Mouse (Mus musculus) intestine, embryonic 14.5 days (tissue): ENCODE measurements around the gene Tmem185b. TPM values are rescaled to one million over a fixed set of nuclear protein-coding genes. Genes with fewer than 3 reads are reported as not detected.

Source experiments
- ATAC-seq: fragments of 200-750 bp; cut with Nextera tagmentation; replicated peaks from 2 replicates; pipeline ENCODE4 v1.8.0; 2017; ENCODE audit warnings: low read depth, moderate number of reproducible peaks, moderate TSS enrichment, moderate library complexity; ENCODE audit not compliant: low FRiP score, low TSS enrichment
- DNase-seq: peaks from one replicate; pipeline ENCODE4 v3.0.0-alpha.2; 2018; ENCODE audit warnings: low spot score
- H3K27ac ChIP-seq: fragments of 300-500 bp; sonication (generic); 2 replicates; pipeline ENCODE4 v1.5.1; 2014; ENCODE audit warnings: low read depth, mild to moderate bottlenecking, control low read depth
- H3K27me3 ChIP-seq: fragments of 300-500 bp; sonication (generic); replicated peaks from 2 replicates; pipeline ENCODE4 v1.6.1; 2014; ENCODE audit warnings: low read length, control low read depth; ENCODE audit not compliant: control insufficient read depth, insufficient read depth
- H3K36me3 ChIP-seq: fragments of 300-500 bp; sonication (generic); 2 replicates; pipeline ENCODE4 v1.6.1; 2014; ENCODE audit warnings: low read length, control low read depth; ENCODE audit not compliant: control insufficient read depth, insufficient read depth
- H3K4me1 ChIP-seq: fragments of 300-500 bp; sonication (generic); replicated peaks from 2 replicates; pipeline ENCODE4 v1.6.1; 2014; ENCODE audit warnings: low read length, control low read depth, mixed read lengths; ENCODE audit not compliant: control insufficient read depth, insufficient read depth
- H3K4me2 ChIP-seq: fragments of 300-500 bp; sonication (generic); 2 replicates; pipeline ENCODE4 v1.6.1; 2014; ENCODE audit warnings: low read length
- H3K4me3 ChIP-seq: fragments of 300-500 bp; sonication (generic); 2 replicates; pipeline ENCODE4 v1.5.1; 2014; ENCODE audit warnings: low read depth, low read length, control low read depth, mixed read lengths
- H3K9ac ChIP-seq: fragments of 300-500 bp; sonication (generic); 2 replicates; pipeline ENCODE4 v1.6.1; 2014; ENCODE audit warnings: mild to moderate bottlenecking, low read length
- H3K9me3 ChIP-seq: fragments of 300-500 bp; sonication (generic); 2 replicates; pipeline ENCODE4 v1.6.1; 2016; ENCODE audit warnings: low read length, control low read depth; ENCODE audit not compliant: control insufficient read depth
- WGBS: fragments of 180-500 bp; shearing (Covaris S2); extraction: QIAGEN DNeasy Blood & Tissue Kit; methylation state at CpG from one replicate; pipeline ENCODE4 v1.1.7; 2014; 5-methylcytosine and 5-hydroxymethylcytosine counted together
- polyA plus RNA-seq: library from polyadenylated mRNA; unstranded; fragments of >200 nt; fragmentation: Nextera tagmentation; extraction: Ambion mirVana; gene quantifications from 2 replicates; pipeline ENCODE4 v1.2.1, GENCODE M21; 2014

Gene Tmem185b
- polyA plus RNA-seq, 1 experiment from 2014 or later: 26.4 TPM

DNA sequence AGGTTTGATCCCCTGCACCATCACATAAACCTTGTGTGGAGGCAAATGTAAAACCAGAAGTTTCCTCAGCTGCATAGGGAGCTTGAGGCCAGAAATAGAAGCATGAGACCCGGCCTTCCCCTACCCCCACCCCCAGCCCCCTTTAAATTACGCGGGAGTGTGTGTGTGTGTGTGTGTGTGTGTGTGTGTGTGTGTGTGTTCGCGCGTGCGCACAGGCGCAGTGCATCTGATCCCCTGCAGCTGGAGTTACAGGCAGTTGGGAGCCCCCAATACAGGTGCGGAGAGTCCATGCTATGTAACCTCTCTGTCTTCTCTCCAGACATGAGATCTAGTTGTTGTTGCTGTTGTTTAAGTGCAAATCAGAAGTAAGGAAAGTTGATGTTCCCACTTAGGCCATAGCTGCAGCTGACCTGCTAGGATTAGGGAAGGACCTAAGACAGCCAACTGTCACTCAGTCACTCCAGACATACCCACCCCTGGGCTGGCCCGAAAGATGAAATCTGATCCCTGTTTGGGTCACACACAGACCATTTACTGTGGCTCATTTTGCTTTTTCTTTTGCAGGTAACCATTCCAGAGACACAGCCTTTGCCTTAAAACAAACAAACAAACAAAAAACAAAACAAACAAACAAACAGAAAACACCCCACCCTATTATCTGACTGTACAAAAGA lies 37.9 kb upstream of the Tmem185b start:
- Histone ChIP-seq H3K9ac (no peak overlapping the region), H3K27me3 (no peaks in the 10 kb centered on the region), H3K4me2 (no peak overlapping the region), H3K27ac (no peak overlapping the region), H3K36me3 (no peaks in the 10 kb centered on the region), H3K4me1 (peaks cover 15% of the 10 kb centered on the region), H3K4me3 (no peak overlapping the region), H3K9me3 (no peaks in the 10 kb centered on the region)
- ATAC-seq (no peak), DNase-seq (no peak)
- 48% methylated on average over 8 of the region's 10 CpGs for WGBS

DNA sequence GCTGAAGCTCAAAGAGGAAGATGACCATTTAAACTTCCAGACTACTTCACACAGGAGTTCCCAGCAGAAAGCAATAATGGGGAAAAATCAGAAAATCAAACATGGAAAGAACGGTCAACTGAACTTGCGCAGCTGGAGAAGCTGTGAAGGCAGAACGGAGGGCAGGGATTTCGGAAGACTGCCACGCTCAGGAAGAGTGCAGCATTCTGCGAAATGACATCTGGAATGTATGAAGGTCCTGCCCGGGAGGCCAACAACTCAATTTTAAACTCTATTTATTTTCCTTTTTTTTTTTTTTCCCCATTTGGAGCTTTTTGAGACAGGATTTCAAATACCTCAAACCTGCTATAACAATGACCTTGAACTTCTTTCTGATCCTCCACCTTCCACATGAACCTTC lies 35.2 kb upstream of the Tmem185b start:
- WGBS: 70% methylated on average over 7 of the region's 7 CpGs
- peaks cover 15% of the 10 kb centered on the region for H3K4me1 ChIP-seq

DNA sequence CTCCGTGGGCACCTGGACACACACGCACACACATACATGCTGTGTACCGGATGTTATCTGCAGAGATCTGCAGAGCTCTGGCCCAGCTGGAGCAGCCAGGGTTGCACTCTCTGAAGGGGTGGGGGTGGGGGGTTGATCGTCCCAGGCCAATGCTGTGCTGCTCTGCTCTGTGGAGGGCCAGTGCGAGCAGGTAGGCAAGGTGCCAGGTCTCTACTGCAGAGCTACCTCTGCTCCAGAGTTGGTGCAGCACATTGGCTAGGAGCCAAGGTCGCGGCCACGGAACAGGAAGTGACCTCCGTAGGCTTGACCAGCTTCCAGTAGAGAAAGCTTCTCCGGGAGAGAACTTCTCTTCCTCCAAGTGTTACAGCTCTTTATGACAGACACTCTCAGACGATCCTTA lies 33.9 kb upstream of the Tmem185b start:
- Histone ChIP-seq H3K9me3 (no peaks in the 10 kb centered on the region), H3K27me3 (no peaks in the 10 kb centered on the region), H3K4me2 (peak overlapping the region; percentile 37), H3K4me1 (peaks cover 15% of the 10 kb centered on the region), H3K4me3 (no peak overlapping the region), H3K27ac (peak overlapping the region; percentile 64), H3K36me3 (no peaks in the 10 kb centered on the region), H3K9ac (no peak overlapping the region)
- ATAC-seq (peak; percentile 51; the same call in 1 of the 2 replicates), DNase-seq (no peak)
- WGBS: 26% methylated on average over 11 of the region's 11 CpGs

More for the DNA sequence above, 35.2 kb upstream of the Tmem185b start:
- H3K9me3 ChIP-seq: no peaks in the 10 kb centered on the region
- no peak overlapping the region for H3K9ac ChIP-seq
- no peak for DNase-seq
- ATAC-seq: no peak
- H3K4me3 ChIP-seq: no peak overlapping the region
- H3K27me3 ChIP-seq: no peaks in the 10 kb centered on the region
- H3K4me2 ChIP-seq: no peak overlapping the region
- H3K27ac ChIP-seq: no peak overlapping the region
- H3K36me3 ChIP-seq: no peaks in the 10 kb centered on the region

DNA sequence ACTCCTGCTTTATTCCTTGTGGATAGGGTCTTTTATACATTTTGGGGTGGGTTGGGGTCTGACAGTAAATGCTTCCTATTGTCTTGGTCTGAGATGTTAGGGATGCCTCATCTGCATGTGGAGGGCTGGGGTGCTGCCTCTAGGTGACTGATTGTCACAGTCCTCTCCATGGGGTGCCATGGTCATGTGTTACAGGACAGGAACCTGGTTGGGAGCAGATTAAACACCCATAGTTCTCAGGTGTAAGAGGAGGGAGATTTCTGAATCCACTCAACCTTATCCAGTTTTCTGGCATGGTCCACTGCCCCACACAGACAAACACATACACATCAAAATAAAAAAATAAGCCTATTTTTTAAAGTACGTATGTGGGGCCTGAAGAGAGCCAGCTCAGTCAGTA lies 33.5 kb upstream of the Tmem185b start:
- no peak for DNase-seq
- peak overlapping the region; percentile 37; the same call in 1 of the 2 replicates for H3K4me2 ChIP-seq
- H3K27me3 ChIP-seq: no peaks in the 10 kb centered on the region
- H3K9ac ChIP-seq: no peak overlapping the region
- H3K36me3 ChIP-seq: no peaks in the 10 kb centered on the region
- WGBS: 73% methylated on average over 1 of the region's 1 CpGs
- H3K9me3 ChIP-seq: no peaks in the 10 kb centered on the region
- H3K4me1 ChIP-seq: peaks cover 15% of the 10 kb centered on the region
- H3K4me3 ChIP-seq: no peak overlapping the region
- ATAC-seq: no peak
- H3K27ac ChIP-seq: peak overlapping the region; percentile 64

DNA sequence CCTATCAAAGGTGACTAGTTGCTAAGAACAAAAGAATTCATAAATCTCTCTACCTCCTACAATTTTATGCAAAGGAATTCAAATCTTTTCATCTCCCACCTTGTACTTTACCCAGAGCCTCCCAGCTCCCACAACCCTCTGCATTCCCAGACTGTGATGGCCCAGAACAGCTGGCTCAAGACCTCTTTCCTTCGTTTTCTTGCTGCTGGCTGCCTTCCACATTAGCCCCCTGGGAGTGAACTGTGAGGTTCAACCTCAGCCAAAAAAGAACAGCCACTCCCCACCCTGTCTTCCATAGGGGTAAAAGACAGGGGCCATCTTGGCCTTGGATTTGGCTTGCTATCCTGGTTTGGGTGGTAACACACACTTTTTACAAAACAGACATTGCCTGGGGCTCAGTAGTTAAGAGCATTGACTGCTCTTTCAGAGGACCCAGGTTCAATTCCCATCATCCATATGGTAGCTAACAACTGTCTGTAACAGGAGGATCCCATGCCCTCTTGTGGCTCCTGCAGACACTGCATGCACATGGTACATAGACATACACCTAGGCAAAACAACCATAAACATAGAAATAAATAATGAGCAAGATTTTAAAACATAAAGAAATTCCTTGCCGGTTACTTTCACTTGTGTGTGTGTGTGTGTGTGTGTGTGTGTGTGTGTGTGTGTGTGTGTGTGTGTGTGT lies 31.8 kb upstream of the Tmem185b start:
- Histone ChIP-seq H3K36me3 (no peaks in the 10 kb centered on the region), H3K9me3 (no peaks in the 10 kb centered on the region), H3K4me1 (peaks cover 15% of the 10 kb centered on the region), H3K4me2 (no peak overlapping the region), H3K9ac (no peak overlapping the region), H3K27ac (no peak overlapping the region), H3K27me3 (no peaks in the 10 kb centered on the region), H3K4me3 (no peak overlapping the region)
- 57% methylated on average over 2 of the region's 2 CpGs for WGBS
- ATAC-seq: no peak
- DNase-seq: no peak

DNA sequence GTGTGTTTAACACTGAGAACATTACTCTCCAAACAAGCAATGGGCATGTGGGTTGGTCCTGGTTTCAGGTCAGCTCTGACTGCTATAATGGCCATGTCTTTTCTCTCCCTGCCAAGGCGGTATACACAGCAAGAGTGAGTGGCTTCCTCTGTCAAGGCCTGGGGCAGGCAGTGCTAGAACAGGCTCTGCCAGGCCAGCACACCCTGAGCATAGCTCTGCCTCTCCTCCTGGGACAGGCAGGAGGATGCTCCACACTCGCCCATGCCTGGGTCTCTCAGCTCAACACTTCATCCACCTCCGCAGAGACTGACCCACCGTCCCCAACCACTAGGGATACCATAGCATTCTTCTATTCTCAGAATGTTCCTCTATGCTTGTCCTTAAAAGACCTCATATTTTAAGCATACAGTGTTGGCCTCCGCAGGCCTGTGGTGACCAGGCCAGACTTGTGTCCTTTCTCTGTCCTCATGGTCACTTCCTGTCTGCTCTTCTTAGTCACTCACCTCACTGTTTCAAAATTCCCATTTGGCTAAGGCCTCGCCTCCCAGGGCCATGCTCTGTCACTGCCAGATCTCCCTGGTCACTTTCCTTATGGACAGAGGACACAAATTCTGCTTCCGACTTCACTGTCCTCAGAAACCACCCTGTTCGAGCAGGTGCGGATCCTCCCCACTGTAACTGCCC lies 31.1 kb upstream of the Tmem185b start:
- Histone ChIP-seq H3K4me3 (no peak overlapping the region), H3K9me3 (no peaks in the 10 kb centered on the region), H3K4me2 (no peak overlapping the region), H3K27me3 (no peaks in the 10 kb centered on the region), H3K36me3 (no peaks in the 10 kb centered on the region), H3K9ac (no peak overlapping the region), H3K27ac (no peak overlapping the region), H3K4me1 (peaks cover 15% of the 10 kb centered on the region)
- WGBS: 90% methylated on average over 9 of the region's 9 CpGs
- no peak for DNase-seq
- ATAC-seq: no peak

DNA sequence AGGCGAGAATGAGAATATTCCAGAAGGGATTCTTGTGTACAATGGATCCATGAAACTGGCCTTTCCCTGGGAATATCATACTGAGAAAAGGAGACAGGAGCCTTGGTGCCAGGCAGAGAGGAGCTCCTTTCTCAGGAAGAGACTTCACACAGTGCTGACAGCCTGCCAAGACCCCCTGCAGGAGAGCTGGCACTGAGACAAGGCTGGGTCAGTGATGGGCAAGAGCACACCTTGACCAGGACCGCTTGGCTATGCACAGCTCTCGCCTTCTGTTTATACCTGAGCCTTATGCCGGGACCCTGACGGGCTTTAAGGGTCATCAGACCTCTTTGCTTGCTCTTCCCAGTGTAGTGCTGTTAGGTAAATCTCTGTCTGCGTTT lies 30.6 kb upstream of the Tmem185b start:
- H3K4me2 ChIP-seq: no peak overlapping the region
- 0 out of 2 replicates have a peak, but pooled peaks cover 2% of the 10 kb centered on the region for H3K36me3 ChIP-seq
- DNase-seq: no peak
- peaks cover 15% of the 10 kb centered on the region for H3K4me1 ChIP-seq
- no peaks in the 10 kb centered on the region for H3K9me3 ChIP-seq
- H3K27ac ChIP-seq: no peak overlapping the region
- no peaks in the 10 kb centered on the region for H3K27me3 ChIP-seq
- 93% methylated on average over 6 of the region's 6 CpGs for WGBS
- no peak overlapping the region for H3K4me3 ChIP-seq
- no peak overlapping the region for H3K9ac ChIP-seq
- no peak for ATAC-seq

DNA sequence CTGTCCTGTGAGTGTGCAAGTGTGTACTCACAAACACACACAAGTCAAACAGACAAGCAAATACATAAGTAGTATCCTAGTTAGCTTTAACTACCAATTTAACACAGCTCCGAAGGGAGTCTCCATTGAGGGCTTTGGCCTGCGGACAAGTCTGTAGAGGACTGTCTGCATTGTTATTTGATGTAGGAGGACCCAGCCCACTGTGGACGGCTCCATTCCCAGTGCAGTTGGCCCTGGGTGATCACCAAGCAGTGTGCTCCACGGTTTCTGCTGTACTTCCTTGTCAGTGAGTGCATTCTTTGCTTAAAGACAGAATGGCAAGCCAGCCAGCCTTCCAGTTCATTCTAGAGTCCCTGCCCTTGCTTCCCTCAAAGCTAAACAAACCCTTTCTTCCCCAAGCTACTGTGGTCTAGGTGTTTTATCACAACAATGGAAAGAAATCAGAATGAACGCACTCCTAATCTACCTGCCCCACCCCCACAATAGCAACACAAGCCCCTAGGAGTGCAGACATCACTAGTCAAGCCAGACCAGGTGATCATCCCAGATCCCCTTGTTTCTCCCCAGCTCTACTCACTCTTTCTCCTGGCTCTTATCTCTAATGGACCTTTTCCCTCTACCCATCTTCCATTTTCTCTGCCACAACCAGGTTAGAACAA lies 28.5 kb upstream of the Tmem185b start:
- no peaks in the 10 kb centered on the region for H3K27me3 ChIP-seq
- H3K27ac ChIP-seq: no peak overlapping the region
- H3K4me2 ChIP-seq: no peak overlapping the region
- 0 out of 2 replicates have a peak, but pooled peaks cover 9% of the 10 kb centered on the region for H3K36me3 ChIP-seq
- peaks cover 4% of the 10 kb centered on the region for H3K4me1 ChIP-seq
- no peak overlapping the region for H3K4me3 ChIP-seq
- 84% methylated on average over 5 of the region's 5 CpGs for WGBS
- no peak overlapping the region for H3K9ac ChIP-seq
- no peaks in the 10 kb centered on the region for H3K9me3 ChIP-seq
- ATAC-seq (no peak), DNase-seq (no peak)
